Mouse (Mus musculus) inflammation-experienced regulatory T-cells, adult 16 weeks (primary cell): ENCODE data around the gene Khdrbs2. TPM values are rescaled to one million over a fixed set of nuclear protein-coding genes. Genes with fewer than 3 reads are reported as not detected.

Experiments
- polyA plus RNA-seq: library from polyadenylated mRNA; unstranded; fragments of 100-300 nt; shearing (Covaris generic); gene quantifications from one replicate; pipeline ENCODE4 v1.2.1, GENCODE M21; 2017

The Khdrbs2 gene
- 0.89 TPM for polyA plus RNA-seq

DNA sequence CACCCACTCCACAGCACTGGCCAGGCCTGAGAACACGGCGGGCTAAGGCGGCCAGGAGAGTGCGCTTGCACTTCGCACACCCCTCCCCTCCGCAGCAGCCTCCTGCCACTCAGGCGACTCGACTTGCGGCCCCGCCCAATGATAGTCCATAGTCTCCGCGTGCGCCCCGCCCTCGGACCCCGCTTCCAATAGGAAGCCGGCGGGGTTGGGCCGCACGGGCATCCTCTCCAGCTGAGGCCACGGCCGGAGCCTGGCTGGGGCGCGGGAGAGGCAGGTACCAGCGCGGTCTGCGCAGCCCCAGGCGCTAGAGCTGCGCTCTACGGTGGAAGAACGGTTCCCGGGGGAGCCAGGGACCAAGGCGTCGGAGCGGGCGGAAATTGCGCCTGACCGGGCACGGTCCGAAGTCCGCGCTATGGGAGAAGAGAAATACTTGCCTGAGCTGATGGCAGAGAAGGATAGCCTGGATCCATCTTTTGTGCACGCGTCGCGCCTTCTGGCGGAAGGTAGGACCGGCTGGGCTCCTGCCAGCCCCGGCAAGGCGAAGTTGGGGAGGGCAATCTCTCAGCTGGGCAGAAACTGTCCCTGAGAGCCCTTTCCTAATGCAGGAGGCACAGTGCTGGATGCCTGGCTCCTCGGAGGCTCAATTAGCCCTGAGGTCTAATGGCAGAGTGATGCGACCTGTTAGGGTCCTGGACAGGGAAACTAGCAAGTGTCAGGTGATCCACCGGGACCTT, at the start of gene Khdrbs2:
Khdrbs2 (plus strand) TSS at position 209 of the 734 bp plus-strand sequence.

DNA sequence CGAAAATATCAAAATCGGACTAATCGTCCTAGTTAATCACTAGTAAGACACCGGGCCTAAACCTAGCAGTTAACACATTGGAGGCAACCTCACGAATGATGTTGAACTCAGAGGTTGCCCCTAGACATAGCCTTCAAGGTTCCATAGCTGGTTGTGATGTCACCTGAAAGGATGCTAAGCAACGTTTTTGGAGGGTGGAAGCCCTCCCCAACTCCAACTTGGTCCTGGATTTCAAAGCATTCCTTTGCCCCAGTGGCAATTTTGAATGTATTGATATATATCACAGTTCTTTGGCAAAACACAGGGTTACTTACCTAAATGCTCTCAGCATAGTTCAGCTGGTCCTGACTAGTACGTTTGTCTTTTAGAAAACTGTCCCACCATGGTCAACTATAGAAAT, 374.7 kb downstream of the Khdrbs2 start, which contains the start of gene Gm5415:
Gm5415 (minus strand) TSS at position 101 of the 400 bp plus-strand sequence.

